Mouse (Mus musculus) megakaryocyte, embryonic 14.5 days (primary cell): ENCODE measurements around the gene Srrm1.

ENCODE experiments used
- FLI1 ChIP-seq: IDR thresholded peaks from 2 replicates; pipeline ENCODE4 v1.6.1; 2012; ENCODE audit warnings: low read length, inconsistent platforms, mixed read lengths
- GATA1 ChIP-seq: IDR thresholded peaks from 3 replicates; pipeline ENCODE4 v1.6.1; 2012; ENCODE audit warnings: mixed read lengths, low read length, inconsistent platforms, borderline replicate concordance

DNA sequence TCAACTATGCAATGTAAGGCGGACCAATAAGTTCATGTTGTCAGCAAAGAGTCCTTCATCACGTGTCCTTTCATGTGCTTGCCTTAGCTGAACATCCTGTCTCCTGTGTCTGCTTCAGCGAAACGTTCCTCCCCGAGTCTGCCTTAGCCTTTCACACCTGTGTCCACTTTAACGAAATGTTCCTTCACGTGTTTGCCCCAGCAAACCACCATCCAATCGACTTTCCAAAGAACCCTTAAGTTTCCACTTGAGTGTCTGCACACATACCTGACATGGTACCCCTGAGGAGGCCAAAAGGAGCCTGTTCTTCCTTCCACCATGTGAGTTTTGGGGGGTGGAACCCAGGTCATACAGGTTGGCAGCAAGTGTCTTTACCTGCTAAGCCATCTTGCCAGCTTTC is 61.9 kb downstream of the Srrm1 start:
- no peak for TF ChIP-seq GATA1
- TF ChIP-seq FLI1, result no peak
